Mouse (Mus musculus): ENCODE data around the gene Tanc2.
A peak's percentile ranks its signal among the peaks of the same experiment; 100 is the strongest.

Tanc2 gene

DNA sequence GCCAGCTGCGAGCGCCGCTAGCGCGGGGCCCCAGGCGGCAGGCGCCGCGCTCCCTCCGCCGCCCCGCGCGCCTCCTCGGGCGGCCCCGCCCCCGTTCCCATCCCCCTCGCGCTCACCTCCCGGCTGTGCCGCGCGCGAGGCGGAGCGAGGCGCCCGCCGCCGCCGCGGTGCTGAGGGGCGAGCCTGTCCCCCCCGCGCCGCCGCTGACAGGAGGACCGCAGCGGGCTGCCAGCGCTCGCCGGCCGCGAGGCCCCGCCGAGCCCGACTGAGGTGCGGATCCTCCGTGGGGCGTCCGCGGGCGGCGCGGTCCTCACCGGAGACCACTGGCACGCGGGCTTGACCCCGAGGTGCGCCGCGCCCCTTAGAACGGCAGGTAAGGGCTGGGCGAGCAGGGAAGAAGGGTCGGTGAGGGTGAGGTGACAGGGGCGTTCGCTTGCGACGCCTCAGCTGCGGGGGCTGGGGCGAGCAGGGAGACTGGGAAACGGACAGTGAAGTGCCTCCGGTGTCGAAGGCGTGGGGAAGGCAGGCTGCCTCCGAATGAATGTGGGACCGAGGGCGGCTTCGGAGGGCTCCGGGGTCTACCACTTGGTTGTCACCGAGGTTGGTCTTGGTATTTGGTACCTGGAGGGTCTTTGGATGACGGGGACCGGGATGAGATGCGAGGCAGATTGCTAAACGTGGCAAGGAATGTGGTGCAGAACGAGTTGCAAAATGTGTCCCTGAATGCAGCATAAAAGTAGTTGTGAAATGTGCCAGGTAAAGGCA, at the start of gene Tanc2:
TSS of gene Tanc2 (plus strand) at position 110 of the 765 bp plus-strand sequence.
- peak; percentile 52 for DNase-seq

- DNase-seq, result no peak
These were observed 49.0 kb upstream of the Tanc2 start for GRCm38 (mm10) chr11:105540781-105541180.

DNA sequence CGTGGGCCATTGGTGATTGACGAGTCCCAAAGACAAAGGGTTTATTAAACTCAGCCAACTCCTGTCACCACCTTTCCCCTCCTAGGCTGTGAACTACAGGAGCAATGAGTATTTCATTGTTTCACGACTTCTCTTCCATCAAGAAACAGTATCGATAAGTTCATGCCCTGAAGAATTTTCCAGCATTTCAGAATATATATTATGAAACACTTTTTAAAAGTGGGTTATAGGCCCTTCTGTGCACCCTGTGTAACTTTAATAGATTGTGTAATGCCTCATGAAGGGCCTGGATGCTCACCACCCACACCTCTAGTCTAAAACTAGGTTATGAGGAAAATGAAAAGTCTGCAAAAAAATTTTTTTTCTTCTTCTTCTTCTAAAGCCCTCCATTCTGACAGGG, 48.4 kb upstream of the Tanc2 start:
- DNase-seq, result no peak

- no peak for DNase-seq
These were observed 47.7 kb upstream of the Tanc2 start for GRCm38 (mm10) chr11:105542129-105542528.

- no peak for DNase-seq
These were observed 44.0 kb upstream of the Tanc2 start for GRCm38 (mm10) chr11:105545801-105546200.

GRCm38 (mm10) chr11:105546393-105546792, 43.4 kb upstream of the Tanc2 start:
- DNase-seq, result no peak

DNA sequence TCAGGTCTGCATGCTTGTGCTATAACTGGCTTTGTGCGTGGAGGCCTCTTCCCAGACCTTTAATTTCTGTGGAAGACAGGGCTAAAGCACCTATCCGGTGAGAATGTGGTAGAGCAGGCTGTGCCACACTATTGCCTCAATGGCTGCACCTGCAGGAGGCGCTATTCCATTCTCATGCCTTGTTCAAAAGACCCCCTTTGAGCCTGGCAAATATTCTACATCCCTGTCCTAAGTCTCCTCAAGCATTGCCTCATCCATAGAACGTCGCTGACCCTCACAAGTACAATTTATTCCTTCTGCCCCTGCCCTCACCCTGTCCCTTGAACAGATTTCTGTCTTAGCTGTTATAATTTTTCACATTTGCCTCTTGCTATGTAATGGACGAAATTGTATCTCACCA, 41.4 kb upstream of the Tanc2 start:
- DNase-seq, result no peak

DNA sequence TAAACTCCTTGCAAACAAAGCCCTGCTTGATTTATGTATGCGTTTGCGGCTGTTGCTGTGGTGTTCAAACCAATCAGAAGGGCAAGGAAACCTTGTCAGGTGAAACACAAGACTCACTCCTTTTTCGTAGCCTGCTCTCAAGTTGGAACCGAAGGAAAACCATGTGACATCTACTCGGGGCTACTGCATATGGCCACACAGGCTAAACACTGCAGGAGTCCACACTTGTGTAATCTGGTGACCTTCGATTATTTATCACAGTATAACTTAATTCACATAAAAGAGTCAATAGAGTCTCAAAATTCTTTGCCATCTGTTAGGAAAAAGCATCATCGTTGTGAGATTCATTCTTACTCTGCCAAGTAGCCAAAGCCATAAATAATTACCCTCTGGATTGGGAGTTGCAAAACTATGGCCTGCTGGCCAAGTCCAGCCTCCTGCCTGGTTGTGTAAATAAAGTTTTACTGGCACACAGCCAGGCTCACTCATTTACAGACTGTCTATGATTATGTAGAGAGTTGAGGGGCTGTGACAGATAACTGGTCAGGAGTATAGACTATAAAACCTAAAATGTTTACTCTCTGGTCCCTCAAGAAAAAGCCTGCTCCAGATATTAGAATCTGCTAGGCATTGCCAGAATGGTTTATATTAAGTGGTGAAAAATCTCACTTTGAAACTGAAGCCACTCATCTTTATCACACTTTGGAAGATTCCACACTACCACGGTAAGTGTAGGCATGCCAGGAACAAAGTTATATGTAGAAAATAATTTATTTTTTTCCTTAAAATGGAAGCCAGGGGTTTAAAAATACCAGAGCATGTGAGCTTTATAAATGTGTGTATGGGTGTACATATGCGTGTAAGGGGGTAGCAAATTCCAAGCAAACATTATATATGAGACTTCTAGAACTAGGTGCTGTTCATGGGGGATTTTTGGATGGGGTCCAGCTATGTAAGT, 40.3 kb upstream of the Tanc2 start:
- peak; percentile 69 for DNase-seq

- DNase-seq, result no peak
These were observed 32.5 kb upstream of the Tanc2 start for GRCm38 (mm10) chr11:105557285-105557684.

DNA sequence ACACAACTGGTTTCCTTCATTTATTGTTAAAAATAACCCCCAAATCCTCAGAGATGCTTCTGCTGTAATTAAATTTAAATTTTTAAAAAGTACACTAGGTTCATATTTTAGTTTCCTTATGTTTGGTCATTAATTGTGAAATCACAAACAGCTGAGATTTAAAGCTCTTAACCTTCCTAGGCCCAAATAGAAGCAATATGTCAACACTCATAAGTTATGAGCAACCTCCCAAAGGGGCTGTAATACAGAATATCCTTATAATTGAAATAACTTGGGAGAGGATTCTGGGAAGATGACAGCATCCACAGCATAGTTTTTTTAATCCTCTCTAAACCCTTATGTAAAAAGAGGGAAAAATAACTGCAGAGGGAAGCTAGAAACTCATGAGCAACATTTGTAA, 31.7 kb upstream of the Tanc2 start:
- no peak for DNase-seq

GRCm38 (mm10) chr11:105558803-105559505, 30.8 kb upstream of the Tanc2 start:
- no peak for DNase-seq

GRCm38 (mm10) chr11:105563546-105563945, 26.2 kb upstream of the Tanc2 start:
- DNase-seq, result no peak

- peak; percentile 20 for DNase-seq
These were observed 22.6 kb upstream of the Tanc2 start for GRCm38 (mm10) chr11:105567221-105567641.

- no peak for DNase-seq
These were observed 17.8 kb upstream of the Tanc2 start for GRCm38 (mm10) chr11:105571996-105572395.

DNA sequence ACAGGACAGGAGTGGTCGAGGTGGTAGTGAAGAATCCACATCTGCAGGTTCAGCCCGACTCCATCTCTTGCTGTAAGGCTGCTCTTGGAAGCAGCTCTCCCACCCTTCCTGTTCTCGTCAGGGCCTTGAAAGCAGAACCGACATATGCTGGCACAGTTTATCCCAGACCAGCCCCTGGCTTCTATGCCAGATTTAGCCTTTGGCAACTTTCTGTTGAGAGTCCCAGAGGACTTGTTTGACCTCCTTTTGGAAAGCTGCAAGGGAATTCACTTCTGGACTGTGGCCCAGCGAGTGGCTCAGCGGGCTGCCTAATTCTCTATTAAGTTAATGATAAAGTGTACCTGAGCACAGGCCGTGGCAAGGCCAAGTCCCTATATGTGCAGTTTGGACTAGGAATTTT, 15.5 kb upstream of the Tanc2 start:
- DNase-seq, result peak; percentile 41

GRCm38 (mm10) chr11:105577211-105577610, 12.6 kb upstream of the Tanc2 start:
- no peak for DNase-seq

- DNase-seq, result no peak
These were observed 7.8 kb upstream of the Tanc2 start for GRCm38 (mm10) chr11:105582020-105582419.

DNA sequence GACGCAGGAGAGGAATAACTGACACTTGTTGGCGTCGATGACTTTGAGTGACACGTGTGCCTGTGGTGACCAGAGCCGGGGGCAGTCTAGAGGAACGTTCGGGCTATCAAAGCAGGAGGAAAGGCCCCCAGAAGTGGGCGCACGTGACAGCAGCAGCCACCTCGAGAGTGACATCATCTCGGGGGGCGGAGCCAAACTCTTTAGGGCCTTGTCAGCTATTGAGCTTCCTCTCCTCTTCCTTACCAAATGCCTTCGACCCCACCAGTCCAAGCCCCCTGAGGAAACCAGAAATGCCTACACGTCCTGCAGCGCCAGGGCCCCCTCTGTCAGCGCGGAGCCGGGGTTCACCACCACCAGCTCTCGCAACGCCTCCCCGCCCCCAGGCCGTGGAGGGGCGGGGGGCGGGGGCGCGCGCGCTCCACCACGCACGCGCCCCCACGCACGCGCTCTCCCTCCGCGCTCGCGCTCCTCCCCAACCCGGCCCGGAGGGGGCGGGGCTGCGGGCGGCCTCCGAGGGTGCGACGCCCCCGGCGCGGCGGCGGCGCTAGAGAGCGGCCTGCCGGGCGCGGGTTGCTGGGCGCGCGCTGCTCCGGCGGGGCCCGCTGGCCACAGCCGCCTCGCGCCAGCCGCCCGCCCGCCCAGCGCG, 432 bp upstream of the Tanc2 start:
- DNase-seq, result peak; percentile 89

GRCm38 (mm10) chr11:105591905-105592304, 2.1 kb downstream of the Tanc2 start:
- DNase-seq, result peak; percentile 53

- no peak for DNase-seq
These were observed 12.4 kb downstream of the Tanc2 start for GRCm38 (mm10) chr11:105602177-105602576.

DNA sequence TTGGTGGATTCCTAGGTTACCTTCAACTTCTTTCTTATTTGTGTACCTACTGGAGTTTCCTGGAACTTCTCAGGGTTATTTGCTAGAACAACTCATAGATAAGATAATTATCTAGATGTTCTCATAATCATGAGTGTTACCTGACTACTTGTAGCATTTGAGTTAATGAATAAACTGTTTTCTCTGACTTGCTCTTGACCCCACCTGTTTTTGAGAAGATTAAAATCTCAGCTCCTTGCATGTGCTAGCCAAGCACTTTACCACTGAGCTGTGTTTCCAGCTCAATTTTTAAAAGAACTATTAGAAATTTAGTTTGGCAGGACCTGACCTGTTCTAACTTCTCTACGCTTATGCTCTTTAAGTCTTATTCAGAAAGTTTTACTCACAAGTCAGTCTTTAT, 36.4 kb downstream of the Tanc2 start:
- no peak for DNase-seq

DNA sequence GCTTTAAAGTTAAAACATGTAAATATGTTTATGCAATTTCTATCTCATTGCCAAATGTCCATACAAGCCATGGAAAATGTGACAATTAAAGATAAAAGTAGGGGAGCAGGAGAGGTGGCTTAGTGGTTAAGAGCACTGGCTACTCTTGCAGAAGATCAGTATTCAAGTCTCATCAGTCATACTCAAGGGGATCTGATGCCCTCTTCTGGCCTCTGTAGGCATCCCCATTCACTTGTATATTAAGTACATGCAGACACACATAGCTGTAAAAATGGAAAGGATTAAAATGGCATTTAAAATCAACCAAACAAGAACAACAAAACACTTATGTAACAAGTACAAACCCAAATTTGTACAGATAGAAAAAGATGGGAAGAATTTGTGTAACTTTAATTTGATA, 54.2 kb downstream of the Tanc2 start:
- DNase-seq, result no peak

DNA sequence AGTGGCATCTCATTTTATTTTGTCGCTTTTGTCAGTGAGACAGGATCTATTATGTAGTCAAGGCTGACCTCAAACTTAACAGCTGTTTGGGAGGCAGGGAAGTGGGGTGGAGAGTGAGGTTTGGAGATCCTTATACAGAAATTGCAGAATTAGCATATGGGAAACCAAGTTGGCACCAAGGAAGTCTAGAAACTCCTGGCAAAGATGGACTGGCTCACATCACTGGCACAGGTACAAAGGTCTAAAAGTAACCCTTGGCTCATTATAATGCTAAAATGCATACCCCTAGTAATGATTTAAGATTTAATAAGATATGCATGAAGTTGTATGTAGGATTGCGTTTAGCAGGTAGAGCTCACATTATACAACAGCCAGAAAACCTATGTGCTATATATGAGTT, 58.2 kb downstream of the Tanc2 start:
- no peak for DNase-seq

All from lung, postnatal 14 days (tissue).